17 mouse cellular contexts compared by ENCODE assay signal in the genomic region with DNA sequence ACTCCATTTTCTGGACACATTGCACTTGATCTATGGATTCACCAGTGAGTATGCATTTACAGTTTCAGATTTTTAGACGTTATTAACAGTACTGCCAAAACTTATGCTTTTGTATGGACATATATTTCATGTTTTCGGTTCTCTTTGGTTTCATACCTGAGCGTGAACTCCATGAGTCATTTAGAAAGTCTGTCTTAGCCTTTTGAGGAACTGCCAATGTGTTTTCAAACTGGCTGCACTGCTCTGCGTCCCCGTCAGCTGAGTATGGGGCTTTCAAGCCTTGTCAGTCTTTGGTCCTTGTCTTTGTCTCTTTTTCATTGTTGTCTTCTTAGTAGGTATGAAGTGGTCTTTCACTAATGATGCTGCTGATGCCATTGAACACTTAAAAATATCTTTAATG.
DNase-seq lines count a peak whose midpoint lies in the region; ATAC-seq and TF ChIP-seq lines count a peak whose summit lies in the region.
"Had no signal": no experiment of that assay in that cellular context is flagged by ENCODE, and none has a peak within 500 bp of the region (broad histone marks: within the 10 kb centered on the region; RNA-seq: fewer than 3 reads in every experiment).

No protein-coding gene starts in this region.

- no peaks in the 10 kb centered on the region for H3K9me3 ChIP-seq in CH12.LX (replicated peaks; ENCODE audit: low read length)
- H3K9me3 ChIP-seq: forebrain, embryonic 13.5 days; heart, embryonic 12.5 days; hindbrain, embryonic 15.5 days had no signal

- dilution Hi-C loops in CH12.LX (cut with MboI; ENCODE audit: extremely low pct_ligation_motif_present, extremely low pct_unique_long_range_greater_than_20kb, low sequenced_read_pairs), result no loop called here

- no peak for TF ChIP-seq CTCF in CH12.LX (conservative IDR thresholded peaks at IDR 0.05 in 1 of 2, IDR thresholded peaks at IDR 0.05 in 1 of 2; ENCODE audit: low read depth in 2 of 2, low read length in 2 of 2)

- H3K4me1 ChIP-seq in CH12.LX (ENCODE audit: control insufficient read depth in 1 of 2, insufficient read depth in 2 of 2), result peaks cover 20 to 57% of the 10 kb centered on the region in 2 experiments
- H3K4me1 ChIP-seq: forebrain, embryonic 13.5 days; heart, embryonic 12.5 days; hindbrain, embryonic 15.5 days had no signal

- peak overlapping the region; percentile 62; the same call in 1 of the 2 replicates for H3K4me2 ChIP-seq in CH12.LX (ENCODE audit: insufficient read depth, low read depth, poor library complexity, severe bottlenecking)
- H3K4me2 ChIP-seq: forebrain, embryonic 13.5 days; heart, embryonic 12.5 days; hindbrain, embryonic 15.5 days had no signal

- no peak; the same call in 1 of the 2 replicates for TF ChIP-seq RAD21 in CH12.LX (IDR thresholded peaks at IDR 0.05; ENCODE audit: low read depth, low read length)

- no peak for TF ChIP-seq POLR2A in CH12.LX (IDR thresholded peaks at IDR 0.05; ENCODE audit: low read depth, low read length)

- peak; percentile 10 to 24 for DNase-seq in B cell, adult 2 months
- DNase-seq in CH12.LX (ENCODE audit: extremely low read depth), result peak; percentile 91
- DNase-seq in splenic B cell, adult 2 months (ENCODE audit: low read depth, low spot score), result peak; percentile 75
- DNase-seq in left cerebral cortex, postnatal 4 days, result no peak
- DNase-seq in ovary, adult 18-20 months (ENCODE audit: low spot score), result no peak
- DNase-seq in adrenal gland, postnatal 36 days, result no peak
- DNase-seq: adrenal gland, adult 2 months; adrenal gland, postnatal 25 days; cerebellum, adult 2 months; cerebellum, postnatal 14 days; forebrain, postnatal 0 days; heart, adult 2 months; kidney, adult 11 months had no signal

- H3K27ac ChIP-seq in CH12.LX (ENCODE audit: insufficient read depth, low read depth), result peak overlapping the region; percentile 89; the same call in 1 of the 2 replicates
- H3K27ac ChIP-seq: forebrain, embryonic 13.5 days; heart, adult 2 months; hindbrain, embryonic 15.5 days had no signal

- ATAC-seq in inflammation-experienced regulatory T-cells, adult 6 months, result peak; percentile 35
- ATAC-seq: forebrain, embryonic 13.5 days; forebrain, postnatal 0 days had no signal

- no peaks in the 10 kb centered on the region for H3K36me3 ChIP-seq in CH12.LX (replicated peaks in 1 of 2; ENCODE audit: control insufficient read depth in 1 of 2, insufficient read depth in 1 of 2, low read length in 1 of 2)
- H3K36me3 ChIP-seq in splenic B cell, adult 2 months (ENCODE audit: control insufficient read depth, insufficient read depth, low read length, poor library complexity, severe bottlenecking), result no peaks in the 10 kb centered on the region
- H3K36me3 ChIP-seq: heart, embryonic 12.5 days; hindbrain, embryonic 15.5 days had no signal

- no peak overlapping the region for H3K9ac ChIP-seq in CH12.LX (ENCODE audit: insufficient read depth, low read depth)
- H3K9ac ChIP-seq: forebrain, embryonic 13.5 days; forebrain, postnatal 0 days; heart, embryonic 12.5 days; hindbrain, embryonic 15.5 days had no signal

- no peak overlapping the region for H3K4me3 ChIP-seq in CH12.LX (replicated peaks in 1 of 3; ENCODE audit: low read depth in 2 of 3, low read length in 2 of 3, poor library complexity in 1 of 3)
- H3K4me3 ChIP-seq: forebrain, embryonic 13.5 days; heart, adult 2 months; heart, embryonic 12.5 days; hindbrain, embryonic 15.5 days had no signal

- no peaks in the 10 kb centered on the region for H3K79me2 ChIP-seq in CH12.LX (replicated peaks; ENCODE audit: control insufficient read depth, extremely low read depth, insufficient read depth, poor library complexity, severe bottlenecking)

- intact Hi-C loops in left cerebral cortex, postnatal 4 days (cut with DNase I), result no loop called here

- TF ChIP-seq EP300 in CH12.LX (IDR thresholded peaks at IDR 0.05; ENCODE audit: low read length), result peak; percentile 100

- no peaks in the 10 kb centered on the region for H3K27me3 ChIP-seq in CH12.LX (replicated peaks)
- H3K27me3 ChIP-seq in splenic B cell, adult 2 months (ENCODE audit: control insufficient read depth, insufficient read depth, low read length, poor library complexity, severe bottlenecking), result no peaks in the 10 kb centered on the region
- H3K27me3 ChIP-seq: forebrain, embryonic 13.5 days; heart, embryonic 12.5 days; hindbrain, embryonic 15.5 days had no signal

- in situ Hi-C loops in CH12.LX (cut with MboI; ENCODE audit: low pct_ligation_motif_present, low pct_unique_long_range_greater_than_20kb, low sequenced_read_pairs), result no loop called here

TF ChIP-seq in CH12.LX, 34 proteins besides CTCF, POLR2A, EP300 and RAD21:
- TF ChIP-seq ETS1 (conservative IDR thresholded peaks at IDR 0.05; ENCODE audit: low read depth, low read length), result peak; percentile 97
- TF ChIP-seq CHD2 (IDR thresholded peaks at IDR 0.05; ENCODE audit: low read length), result peak; percentile 80; the same call in 1 of the 2 replicates
- TF ChIP-seq ZKSCAN1 (IDR thresholded peaks at IDR 0.05; ENCODE audit: borderline replicate concordance, low read depth, low read length), result no peak
- peak; percentile 27 for TF ChIP-seq SMC3 (IDR thresholded peaks at IDR 0.05; ENCODE audit: low read depth, low read length)
- TF ChIP-seq MXI1 (IDR thresholded peaks at IDR 0.05; ENCODE audit: low read depth, low read length), result peak; percentile 70; the same call in 1 of the 2 replicates
- peak; percentile 21; the same call in 1 of the 2 replicates for TF ChIP-seq HCFC1 (IDR thresholded peaks at IDR 0.05; ENCODE audit: low read depth, low read length)
- TF ChIP-seq MAX (IDR thresholded peaks at IDR 0.05; ENCODE audit: low read length), result peak; percentile 74
- peak; percentile 82 for TF ChIP-seq TCF12 (IDR thresholded peaks at IDR 0.05; ENCODE audit: low read depth, low read length)
- peak; percentile 42; the same call in 1 of the 2 replicates for TF ChIP-seq ELF1 (IDR thresholded peaks at IDR 0.05; ENCODE audit: low read depth, low read length)
- no peak for TF ChIP-seq PAX5 (IDR thresholded peaks at IDR 0.05; ENCODE audit: low read length)
- TF ChIP-seq JUN (IDR thresholded peaks at IDR 0.05; ENCODE audit: insufficient read depth, low read depth, low read length), result peak; percentile 98
- TF ChIP-seq TBP (conservative IDR thresholded peaks at IDR 0.05; ENCODE audit: low read depth, low read length), result 0 out of 2 replicates have a peak, but pooled peaks have one; percentile 29
- peak; percentile 100 for TF ChIP-seq JUND (conservative IDR thresholded peaks at IDR 0.05; ENCODE audit: low read depth, low read length)
- TF ChIP-seq RCOR1 (conservative IDR thresholded peaks at IDR 0.05; ENCODE audit: low read depth, low read length), result peak; percentile 98
- TF ChIP-seq ZNF384 (IDR thresholded peaks at IDR 0.05; ENCODE audit: low read depth, low read length), result peak; percentile 62; the same call in 1 of the 2 replicates
- peak; percentile 100 for TF ChIP-seq IRF4 (IDR thresholded peaks at IDR 0.05; ENCODE audit: low read depth, low read length)
- TF ChIP-seq MEF2A (IDR thresholded peaks at IDR 0.05; ENCODE audit: borderline replicate concordance, low read depth, low read length), result peak; percentile 90; the same call in 1 of the 2 replicates
- TF ChIP-seq KAT2A (IDR thresholded peaks at IDR 0.05; ENCODE audit: insufficient replicate concordance, low read length), result no peak
- TF ChIP-seq USF2 (conservative IDR thresholded peaks at IDR 0.05; ENCODE audit: low read depth, low read length), result no peak
- TF ChIP-seq SIN3A (IDR thresholded peaks at IDR 0.05; ENCODE audit: low read length), result peak; percentile 95
- TF ChIP-seq MYC (IDR thresholded peaks at IDR 0.05; ENCODE audit: low read depth, low read length), result peak; percentile 90
- TF ChIP-seq MAFK (IDR thresholded peaks at IDR 0.05; ENCODE audit: insufficient replicate concordance, low read length), result peak; percentile 66; the same call in 1 of the 2 replicates
- no peak for TF ChIP-seq GABPA (IDR thresholded peaks at IDR 0.05; ENCODE audit: insufficient replicate concordance, low read depth, low read length)
- TF ChIP-seq BHLHE40 (IDR thresholded peaks at IDR 0.05; ENCODE audit: low read depth, low read length), result peak; percentile 92

Comparison
In these comparisons a context has a peak if more than half of its experiments do, and no peak if none do; other contexts are left out.
1. DNase-seq: peak in B cell, adult 2 months (2 of 2), CH12.LX (single experiment) and splenic B cell, adult 2 months (single experiment); none in left cerebral cortex, postnatal 4 days (single experiment), ovary, adult 18-20 months (single experiment) and adrenal gland, postnatal 36 days (0 of 2).